Mouse (Mus musculus) mouse trophoblast stem cell (cell line): ENCODE results near the gene Nufip2.

ENCODE experiments used
- in situ Hi-C, 2 experiments: fragments of 300-500 bp; cut with MseI, MboI; formaldehyde crosslinking; loops; 2 replicates in 1 of 2; 3 replicates in 1 of 2; pipeline ENCODE4 v1.15.1; 2025

The Nufip2 gene

DNA sequence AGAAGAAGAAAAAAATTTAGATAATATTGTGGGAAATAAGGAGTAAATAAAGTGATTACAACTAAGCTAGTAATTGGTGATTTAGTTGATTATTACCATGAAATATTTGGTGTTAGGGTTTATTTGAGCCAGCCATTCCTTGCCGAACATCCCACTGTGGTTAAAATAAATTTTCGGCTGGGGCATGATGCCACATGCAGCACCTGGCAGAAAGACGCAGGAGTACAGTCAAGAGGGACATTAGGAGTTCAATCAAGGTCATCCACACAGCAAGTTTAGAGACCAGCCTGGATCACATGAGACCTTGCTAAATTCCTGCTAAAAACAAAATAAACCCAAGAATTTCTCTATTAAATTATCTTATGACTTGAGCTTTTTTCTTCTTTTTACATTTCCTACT is 23.1 kb downstream of the Nufip2 start:
- in situ Hi-C loops: no loop called here

DNA sequence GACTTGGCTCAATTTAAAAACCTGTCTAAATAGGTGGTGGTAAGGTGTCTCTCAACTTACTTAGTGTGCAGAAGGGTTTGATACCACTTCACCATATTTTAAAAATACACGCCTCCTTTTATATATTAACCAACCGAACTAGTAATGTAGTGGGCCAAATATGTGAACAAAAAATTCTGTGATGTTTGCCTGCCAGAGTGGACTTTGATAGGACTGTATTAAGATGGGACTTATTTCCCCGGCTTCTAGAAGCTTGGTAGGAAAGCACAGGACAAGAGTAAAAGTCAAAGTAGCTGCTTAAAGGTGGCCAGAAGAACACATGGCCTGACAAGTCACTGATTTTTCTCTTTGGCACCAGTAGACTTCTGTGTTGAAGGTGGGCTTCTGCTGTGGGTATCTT is 27.8 kb downstream of the Nufip2 start:
- in situ Hi-C loops: no loop called here

DNA sequence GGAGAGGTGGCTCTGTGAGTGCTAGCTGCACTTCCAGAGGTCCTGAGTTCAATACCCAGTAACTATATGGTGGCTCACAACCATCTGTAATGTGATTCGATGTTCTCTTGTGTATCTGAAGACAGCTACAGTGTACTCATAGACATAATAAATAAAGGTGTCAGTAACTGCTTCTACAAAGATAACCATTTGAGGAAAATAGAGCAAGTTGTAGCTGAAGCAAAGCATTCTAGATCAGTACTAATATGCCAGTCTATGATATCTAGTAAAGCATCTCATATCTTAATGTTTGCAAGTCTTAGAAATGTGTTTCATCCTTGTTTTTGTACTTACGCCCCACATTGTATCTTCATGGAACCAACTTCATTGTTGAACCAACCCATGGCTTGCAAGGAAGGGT is 33.1 kb downstream of the Nufip2 start:
- in situ Hi-C loops: no loop called here

DNA sequence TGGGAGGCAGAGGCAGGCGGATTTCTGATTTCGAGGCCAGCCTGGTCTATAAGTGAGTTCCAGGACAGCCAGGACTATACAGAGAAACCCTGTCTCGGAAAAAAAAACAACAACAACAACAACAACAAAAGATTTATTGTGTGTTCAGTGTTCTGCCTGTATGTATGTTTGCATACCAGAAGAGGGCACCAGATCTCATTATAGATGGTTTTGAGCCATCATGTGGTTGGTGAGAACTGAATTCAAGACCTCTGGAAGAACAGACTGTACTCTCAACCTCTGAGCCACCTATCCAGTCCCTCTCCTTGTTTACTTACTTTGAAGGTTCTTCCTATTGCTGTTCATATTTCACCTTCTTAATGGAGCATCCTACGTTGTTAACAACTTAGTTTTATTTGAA is 35.4 kb downstream of the Nufip2 start:
- in situ Hi-C loops: no loop called here

DNA sequence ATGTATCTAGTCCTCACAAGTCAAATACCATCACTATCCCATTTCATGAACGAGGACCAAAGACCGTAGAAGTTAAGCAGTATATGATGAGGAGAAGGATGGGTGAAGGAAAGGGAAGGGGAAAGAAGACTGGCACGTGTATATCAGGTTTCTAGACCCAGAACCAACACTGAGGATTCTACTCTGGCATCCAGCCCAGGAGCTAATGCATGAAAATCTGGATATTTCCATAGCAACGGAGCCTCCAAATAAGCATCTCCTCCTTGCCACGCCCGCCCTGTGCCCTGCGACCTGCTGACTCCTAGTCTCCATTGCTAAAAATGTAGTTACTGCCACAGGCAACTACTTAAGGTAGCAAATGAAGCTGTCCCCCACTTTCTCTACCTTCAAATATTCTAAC is 38.8 kb downstream of the Nufip2 start:
- in situ Hi-C loops: no loop called here

DNA sequence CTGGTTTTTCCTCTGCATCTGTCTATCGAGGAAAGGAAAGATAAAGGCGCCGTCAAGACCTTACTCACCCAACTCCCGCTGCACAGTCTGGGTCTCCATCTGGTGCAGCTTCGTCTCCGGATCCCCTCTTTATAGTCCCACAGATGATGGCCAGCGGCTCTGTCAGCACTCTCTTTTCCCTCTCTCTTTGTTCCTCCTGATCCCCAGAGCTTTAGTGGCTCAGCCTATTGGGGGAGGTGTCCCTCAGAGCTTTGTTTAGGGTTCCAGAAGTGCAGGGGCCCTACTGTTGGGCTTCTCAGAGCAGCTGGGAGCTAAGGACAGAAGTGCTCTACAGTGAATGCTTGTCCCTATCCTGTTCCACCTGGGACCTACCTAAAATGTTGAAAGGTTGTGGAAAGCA is 39.2 kb downstream of the Nufip2 start, which contains the start of gene Cryba1:
Gene Cryba1 (minus strand): TSS at position 101 of the 400 bp plus-strand sequence.
- in situ Hi-C loops: no loop called here

DNA sequence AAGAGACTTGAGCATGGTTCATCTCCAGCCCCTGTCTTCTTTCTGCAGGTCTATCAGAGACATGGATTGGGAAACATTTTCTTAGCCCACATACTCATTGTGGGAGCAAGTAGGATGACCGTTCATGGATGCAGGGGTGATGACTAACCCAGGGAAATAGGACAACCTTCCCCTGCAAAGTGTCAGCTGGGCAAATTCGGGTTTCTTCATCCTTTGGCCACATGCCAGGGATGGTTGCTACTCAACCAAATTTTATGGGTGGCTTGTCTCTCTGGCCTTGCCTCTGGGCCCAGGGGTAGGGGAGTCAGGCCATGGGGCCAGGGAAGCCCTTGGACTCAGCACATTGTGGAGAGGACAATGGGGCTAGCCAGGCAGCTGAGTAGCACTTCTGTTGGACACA is 42.6 kb downstream of the Nufip2 start:
- in situ Hi-C loops: no loop called here

DNA sequence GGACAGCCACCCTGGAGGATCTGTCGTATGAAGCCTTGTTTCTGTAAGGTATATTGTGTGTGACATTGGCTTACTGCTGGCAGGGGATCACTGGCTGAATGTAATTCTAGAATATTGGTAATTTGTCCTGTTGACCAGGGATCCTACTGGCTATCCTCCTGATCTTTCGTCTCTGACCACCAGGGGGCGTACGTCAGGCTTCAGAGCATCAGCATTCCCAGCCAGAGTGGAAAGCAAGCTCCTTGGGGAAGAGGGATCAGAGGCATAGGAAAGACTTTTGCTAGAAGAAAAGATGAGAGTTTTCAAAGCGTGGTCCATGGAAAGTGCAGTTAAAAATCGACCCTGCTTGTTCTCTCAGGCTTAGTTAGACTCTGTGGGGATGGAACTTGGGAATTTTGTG is 51.3 kb downstream of the Nufip2 start:
- in situ Hi-C loops: loop anchor here in 1 of 2 experiments (5.0 kb wide), 1 partner anchor 55 kb away; no protein-coding TSS in a partner anchor

DNA sequence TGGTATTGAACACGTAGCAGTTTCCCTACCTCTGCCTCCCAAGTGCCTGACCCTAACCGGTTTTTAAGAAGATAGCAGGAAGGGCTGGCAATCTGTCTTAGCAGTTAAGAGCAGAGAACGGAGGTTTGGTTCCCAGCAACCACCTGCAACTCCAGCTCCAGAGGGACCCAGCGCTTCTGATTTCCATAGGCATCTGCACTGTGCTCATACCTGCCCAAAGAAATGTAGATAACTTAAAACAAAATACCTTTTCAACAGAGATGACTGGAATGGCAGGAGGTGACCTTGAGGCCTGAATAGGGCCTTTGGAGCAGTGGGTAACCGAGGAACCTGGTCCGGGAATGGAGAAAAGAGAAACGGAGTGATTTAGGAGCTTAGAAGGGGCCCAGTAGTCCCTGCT is 52.6 kb downstream of the Nufip2 start:
- in situ Hi-C loops: loop anchor here in 1 of 2 experiments (5.0 kb wide), 1 partner anchor 54 kb away; no protein-coding TSS in a partner anchor

DNA sequence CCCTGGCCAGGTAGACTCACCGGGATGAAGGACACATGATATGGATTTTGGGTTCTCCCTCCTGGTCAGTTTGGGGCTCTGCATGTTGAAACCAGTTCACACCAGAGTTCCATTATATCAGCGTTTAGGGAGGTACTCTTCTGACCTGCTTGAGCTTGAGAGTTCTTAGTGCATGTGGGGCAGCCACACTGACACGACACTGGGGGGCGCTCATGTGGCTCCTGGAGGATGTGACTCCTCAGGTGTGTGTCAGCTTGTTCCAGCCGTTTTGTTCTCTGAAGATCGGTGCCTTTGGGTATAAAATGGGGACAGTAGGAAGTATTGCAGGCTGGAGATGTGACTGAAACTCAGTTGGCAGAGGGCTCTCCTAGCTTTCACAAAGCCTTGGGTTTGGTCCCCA is 58.0 kb downstream of the Nufip2 start:
- in situ Hi-C loops: loop anchor here (5.0 to 10.0 kb wide), 2 partner anchors 68 to 211 kb away; no protein-coding TSS in a partner anchor

DNA sequence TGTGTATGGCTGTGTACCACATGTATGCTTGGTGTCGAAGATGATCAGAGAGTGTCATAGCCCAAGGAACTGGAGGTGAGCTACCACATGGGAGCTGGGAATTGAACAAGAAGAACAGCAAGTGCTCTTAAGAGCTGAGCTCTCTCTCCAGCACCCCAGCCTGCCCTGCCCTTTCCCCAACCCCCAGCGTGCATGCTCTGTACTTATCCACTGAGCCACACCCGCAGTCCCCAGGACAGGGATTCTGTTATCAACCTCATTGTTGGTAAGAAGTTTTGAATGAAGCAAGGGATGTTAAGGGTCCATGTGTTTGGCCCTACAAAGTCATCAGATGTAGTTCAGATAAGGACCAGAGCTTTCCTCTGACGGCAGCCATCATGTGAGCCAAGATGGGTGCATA is 60.7 kb downstream of the Nufip2 start:
- in situ Hi-C loops: loop anchor here in 1 of 2 experiments (10.0 kb wide), 1 partner anchor 208 kb away; no protein-coding TSS in a partner anchor

DNA sequence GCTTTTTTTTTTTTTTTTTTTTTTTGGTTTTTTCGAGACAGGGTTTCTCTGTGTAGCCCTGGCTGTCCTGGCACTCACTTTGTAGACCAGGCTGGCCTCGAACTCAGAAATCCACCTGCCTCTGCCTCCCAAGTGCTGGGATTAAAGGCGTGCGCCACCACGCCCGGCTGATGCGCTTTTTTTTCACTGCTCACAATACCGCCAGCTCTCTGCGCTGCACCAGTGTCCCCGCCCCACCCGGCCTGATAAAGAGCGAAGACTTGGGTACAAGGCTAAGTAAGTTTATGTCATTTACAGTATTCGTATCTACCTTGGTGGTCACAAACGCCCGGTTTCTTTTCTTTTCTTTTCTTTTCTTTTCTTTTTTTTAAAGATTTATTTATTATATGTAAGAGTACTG is 61.1 kb downstream of the Nufip2 start:
- in situ Hi-C loops: loop anchor here in 1 of 2 experiments (10.0 kb wide), 1 partner anchor 208 kb away; no protein-coding TSS in a partner anchor

DNA sequence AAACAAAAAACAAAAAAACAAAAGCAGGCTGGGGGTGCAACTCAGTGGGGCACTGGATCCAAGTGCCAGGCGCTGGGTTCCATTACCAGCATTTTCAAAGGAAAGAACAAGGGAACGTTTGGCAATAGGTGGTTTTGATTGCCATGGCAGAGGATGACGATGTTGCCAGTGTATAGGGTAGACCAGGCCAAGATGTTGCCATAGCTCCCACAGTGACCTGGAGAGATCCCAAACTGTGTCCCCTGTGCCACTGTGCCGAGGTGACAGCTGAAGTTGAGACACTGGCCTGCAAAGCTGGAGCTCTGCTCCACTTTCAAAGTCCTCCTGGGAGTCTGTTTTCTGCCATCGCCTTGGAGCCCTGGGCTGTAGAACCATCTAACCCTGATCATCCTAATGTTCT is 63.0 kb downstream of the Nufip2 start:
- in situ Hi-C loops: loop anchor here in 1 of 2 experiments (10.0 kb wide), 1 partner anchor 206 kb away; no protein-coding TSS in a partner anchor

DNA sequence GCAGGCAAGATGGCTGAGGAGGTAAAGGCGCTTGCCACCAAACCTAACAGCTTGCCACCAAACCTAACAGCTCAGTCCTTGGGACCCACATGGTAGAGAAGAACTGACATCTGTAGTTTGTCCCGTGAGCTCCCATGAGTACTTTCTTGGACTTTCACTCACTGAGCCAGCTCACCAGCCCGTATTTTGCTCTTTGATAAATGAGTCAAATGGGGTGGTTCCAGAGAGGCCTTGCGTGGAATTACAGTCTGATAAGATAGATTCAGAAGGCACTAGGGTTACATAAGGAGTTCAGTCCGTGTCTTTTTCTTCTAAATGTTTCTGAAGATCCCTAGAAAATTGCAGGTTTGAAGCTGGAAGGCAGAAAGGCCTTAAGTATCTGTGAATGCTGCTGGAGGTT is 66.6 kb downstream of the Nufip2 start:
- in situ Hi-C loops: loop anchor here in 1 of 2 experiments (5.0 kb wide), 1 partner anchor 40 kb away; no protein-coding TSS in a partner anchor

DNA sequence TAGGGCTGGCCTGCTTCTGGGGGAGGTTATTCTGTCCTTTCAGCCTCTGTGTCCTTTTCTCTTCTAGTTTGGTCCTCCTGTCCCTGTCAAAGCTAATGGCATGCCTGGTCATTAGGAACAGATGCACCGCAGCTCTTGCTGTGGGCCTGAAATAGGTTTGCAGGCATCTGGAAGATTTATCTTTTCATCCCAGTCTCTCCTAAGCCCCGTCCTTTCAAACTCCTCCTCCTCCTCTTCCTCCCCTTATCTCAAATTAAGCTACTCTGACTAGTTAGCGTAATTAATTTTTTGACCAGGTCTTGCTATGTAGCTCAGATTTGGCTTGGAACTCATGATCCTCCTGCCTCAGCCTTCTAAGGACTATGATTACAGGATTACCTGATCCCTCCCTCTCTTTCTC is 67.5 kb downstream of the Nufip2 start:
- in situ Hi-C loops: loop anchor here in 1 of 2 experiments (5.0 kb wide), 1 partner anchor 39 kb away; no protein-coding TSS in a partner anchor

DNA sequence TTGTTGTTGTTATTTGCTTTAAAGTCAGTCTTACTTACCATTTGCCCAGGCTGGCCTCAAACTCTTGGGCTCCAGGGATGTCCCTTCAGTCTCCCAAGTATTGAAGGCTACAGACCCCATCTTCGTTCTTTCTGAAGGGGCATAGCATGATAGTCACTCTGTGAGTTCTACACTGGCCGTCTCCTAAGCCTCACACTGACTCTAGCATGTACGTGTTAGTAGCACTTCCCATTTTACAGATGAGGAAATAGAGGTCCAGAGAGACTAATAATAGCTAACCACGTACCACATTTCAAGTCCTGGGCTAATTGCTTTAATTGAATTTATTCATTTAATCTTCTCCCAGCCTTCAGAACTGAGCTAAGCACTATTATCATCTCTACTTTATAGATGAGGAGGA is 74.1 kb downstream of the Nufip2 start:
- in situ Hi-C loops: no loop called here

DNA sequence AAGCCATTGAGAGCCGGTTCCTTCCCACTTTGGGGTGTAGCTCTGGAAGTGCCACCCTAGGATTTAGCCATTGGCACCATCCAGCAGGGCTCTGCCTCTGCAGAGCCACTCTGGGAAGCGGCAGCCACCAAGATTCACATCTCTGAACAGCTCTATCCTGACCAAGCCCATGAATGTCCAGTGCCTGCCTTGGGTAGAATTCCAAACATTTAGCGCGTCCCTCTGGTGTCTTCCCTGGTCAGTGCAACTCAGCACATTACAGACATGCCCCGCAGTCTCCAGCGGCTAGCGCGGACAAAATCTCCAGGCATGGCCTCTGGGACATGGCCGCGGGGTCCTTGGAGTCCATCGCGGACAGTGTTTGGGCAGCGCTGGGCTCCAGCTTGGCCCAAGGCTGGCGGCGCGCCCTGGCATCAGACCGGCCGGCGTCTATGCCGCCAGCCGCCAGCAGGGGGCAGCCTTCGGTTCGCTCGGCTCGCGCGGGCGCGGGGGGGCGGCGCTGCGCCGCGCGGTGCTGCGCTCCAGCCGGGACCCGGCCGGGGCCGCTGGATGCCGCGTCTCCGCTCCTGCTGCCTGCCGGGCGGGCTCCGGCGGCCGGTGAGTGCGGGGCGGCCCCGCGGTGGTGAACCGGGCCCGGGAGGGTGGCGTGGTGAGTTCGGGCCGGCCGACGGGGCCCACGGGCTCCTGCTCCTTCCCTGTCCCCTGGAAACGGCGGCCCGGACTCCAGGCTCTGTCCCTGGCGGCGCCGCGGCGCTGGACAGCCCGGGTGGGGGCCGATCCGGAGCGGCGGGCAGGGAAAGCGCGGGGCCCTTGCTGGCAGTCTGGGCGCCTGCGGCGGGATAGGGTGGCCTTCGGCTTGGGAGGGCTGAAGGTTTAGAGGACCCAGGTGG is 77.1 kb downstream of the Nufip2 start, which contains the start of gene Myo18a:
Gene Myo18a (plus strand): TSS at position 464 of the 890 bp plus-strand sequence.
- in situ Hi-C loops: no loop called here

DNA sequence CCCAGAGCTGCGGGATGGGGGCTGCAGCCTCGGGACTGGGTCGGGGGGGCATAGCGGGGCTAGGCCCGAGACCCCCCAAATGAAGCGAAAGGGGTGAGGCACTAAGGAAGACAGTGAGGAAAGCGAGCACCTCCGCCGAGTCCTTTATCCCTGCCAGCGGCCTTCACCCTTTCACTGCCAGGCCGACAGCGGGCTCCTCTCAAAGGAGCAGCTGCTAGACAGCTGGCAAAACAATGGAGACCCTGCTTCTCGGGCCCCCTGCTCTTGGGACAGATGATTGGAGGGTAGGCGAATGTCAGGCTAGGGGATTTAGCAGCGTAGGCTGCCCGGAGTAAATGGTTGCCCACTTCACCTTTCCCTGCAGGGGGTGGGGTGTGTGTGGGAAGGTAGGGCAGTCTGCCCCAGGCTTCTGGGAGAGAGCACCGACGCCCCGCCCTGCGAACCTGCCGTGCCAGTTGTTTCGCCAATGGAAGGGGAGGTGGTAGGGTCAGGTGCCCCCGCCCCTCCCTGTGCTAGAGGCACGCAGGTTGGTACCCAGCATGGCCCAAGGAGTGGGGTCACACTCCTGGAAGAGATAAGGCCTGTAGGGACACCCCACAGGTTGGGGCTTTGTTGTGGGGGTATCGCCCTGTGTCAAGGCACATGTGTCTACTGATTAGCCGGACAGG is 77.9 kb downstream of the Nufip2 start:
- in situ Hi-C loops: no loop called here

DNA sequence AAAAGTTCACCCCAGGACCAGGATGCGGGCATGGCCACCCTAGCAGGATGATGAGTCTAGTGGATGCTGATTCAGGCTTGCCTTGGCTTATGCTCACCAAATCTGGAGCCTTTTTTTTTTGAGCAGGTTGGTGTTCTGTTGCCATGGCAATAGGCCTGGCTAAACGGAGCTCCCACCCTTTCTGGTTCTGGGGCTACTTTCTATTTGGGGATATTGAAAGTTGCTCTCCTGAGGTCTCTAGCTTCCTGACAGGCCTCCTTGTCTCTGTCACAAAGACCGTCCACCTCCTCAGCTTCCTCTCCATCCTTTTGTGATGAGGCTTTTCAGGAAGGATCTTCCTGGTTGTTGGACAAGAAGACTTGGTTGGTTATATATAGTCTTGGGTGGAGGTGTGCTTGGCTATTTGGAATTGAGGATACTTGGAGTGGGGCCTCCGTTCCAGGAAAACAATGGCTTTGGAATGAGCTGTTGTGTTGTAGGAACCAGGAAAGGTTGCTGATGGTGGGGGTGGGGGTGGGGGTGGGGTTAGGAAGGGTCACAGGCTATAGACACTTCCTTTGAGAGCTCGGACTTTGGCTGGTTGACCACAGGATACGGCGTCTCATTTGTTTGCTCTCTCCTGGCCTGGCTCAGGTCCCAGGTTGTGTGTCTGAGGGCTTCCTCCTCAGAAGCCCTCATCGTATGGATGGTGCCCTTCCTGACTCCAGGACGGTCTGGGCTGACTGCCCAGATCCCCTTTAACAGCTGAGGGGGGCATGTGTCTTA is 78.9 kb downstream of the Nufip2 start:
- in situ Hi-C loops: no loop called here

DNA sequence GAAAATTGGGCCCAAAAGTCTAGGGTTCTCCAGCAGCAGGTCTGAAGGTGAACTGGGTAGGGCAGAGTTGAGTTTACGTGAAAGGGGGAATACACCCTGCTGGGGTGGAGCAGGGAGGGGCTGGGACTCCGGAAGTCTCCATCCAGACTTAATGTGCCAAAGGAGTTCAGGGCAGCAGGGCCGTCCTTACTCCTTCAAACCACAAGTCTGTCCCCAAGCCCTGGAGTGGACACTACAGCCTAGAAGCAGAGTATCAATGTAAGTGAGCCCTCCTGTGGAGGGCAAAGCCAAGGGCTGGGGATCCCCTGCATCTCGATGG is 79.5 kb downstream of the Nufip2 start:
- in situ Hi-C loops: no loop called here

DNA sequence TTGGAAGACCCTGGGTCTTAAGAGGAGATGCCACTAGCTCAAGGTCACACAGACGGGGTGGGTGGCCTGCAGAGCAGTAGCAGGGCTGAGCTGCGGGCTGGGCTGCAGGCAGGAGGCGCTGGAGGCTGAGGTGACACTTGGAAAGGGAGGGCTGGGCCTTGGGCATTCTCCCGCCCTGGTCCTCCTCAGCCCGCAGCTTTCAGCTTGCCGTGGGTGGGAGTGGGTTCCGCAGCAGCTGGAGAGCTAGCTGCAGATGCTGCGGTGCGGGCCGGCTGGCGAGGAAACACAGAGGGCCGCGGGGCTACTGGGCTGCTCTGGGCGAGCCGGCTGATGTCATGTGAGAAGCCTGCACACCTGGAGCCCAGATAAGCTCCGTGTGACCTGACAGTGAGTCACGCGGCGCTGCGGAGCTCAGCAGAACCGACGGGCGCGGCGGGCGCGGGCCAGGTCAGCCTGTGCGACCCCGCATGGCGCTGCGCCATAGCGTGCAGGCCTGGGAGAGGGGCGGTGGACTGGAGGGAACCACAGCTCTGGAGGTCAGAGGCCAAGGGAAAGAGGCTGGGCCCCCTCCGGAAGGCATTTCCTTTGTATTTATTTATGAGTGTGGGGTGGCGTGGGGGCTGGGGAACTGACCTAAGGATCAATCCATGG is 80.5 kb downstream of the Nufip2 start:
- in situ Hi-C loops: no loop called here
